Mouse (Mus musculus) myocyte (in vitro differentiated cells): ENCODE data around the gene Bzw2.

Experiments used
- CEBPB ChIP-seq: IDR thresholded peaks from 2 replicates; pipeline ENCODE4 v1.6.1; 2011; ENCODE audit warnings: mild to moderate bottlenecking, moderate library complexity; ENCODE audit not compliant: poor library complexity, insufficient read depth, severe bottlenecking
- E2F4 ChIP-seq: IDR thresholded peaks from one replicate; pipeline ENCODE4 v1.6.1; 2011; ENCODE audit warnings: mild to moderate bottlenecking, control low read depth, moderate library complexity; ENCODE audit not compliant: insufficient read depth
- MAX ChIP-seq: IDR thresholded peaks from one replicate; pipeline ENCODE4 v1.6.1; 2011; ENCODE audit warnings: low read depth, mild to moderate bottlenecking, control low read depth
- MYOD1 ChIP-seq, 3 experiments: IDR thresholded peaks; one replicate each; pipeline ENCODE4 v1.6.1; 2011; ENCODE audit warnings: control low read depth in 2 of 3, low read depth in 2 of 3, mild to moderate bottlenecking in 2 of 3, moderate library complexity in 1 of 3; ENCODE audit not compliant: insufficient read length in 2 of 3, control insufficient read depth in 1 of 3
- MYOG ChIP-seq, 3 experiments: IDR thresholded peaks; one replicate each; pipeline ENCODE4 v1.6.1; 2011; ENCODE audit warnings: control low read depth in 2 of 3, low read depth in 2 of 3, mild to moderate bottlenecking in 2 of 3; ENCODE audit not compliant: insufficient read length in 2 of 3, control insufficient read depth in 1 of 3, insufficient read depth in 1 of 3
- POLR2A ChIP-seq: IDR thresholded peaks from one replicate; pipeline ENCODE4 v1.6.1; 2011; ENCODE audit warnings: low read depth, mild to moderate bottlenecking, control low read depth, moderate library complexity; ENCODE audit not compliant: insufficient read length
- POLR2AphosphoS2 ChIP-seq: IDR thresholded peaks from one replicate; pipeline ENCODE4 v1.6.1; 2011; ENCODE audit warnings: low read depth, control low read depth; ENCODE audit not compliant: insufficient read length
- TCF12 ChIP-seq: IDR thresholded peaks from one replicate; pipeline ENCODE4 v1.6.1; 2011; ENCODE audit warnings: mild to moderate bottlenecking, control low read depth; ENCODE audit not compliant: poor library complexity, insufficient read depth, severe bottlenecking
- USF1 ChIP-seq: IDR thresholded peaks from one replicate; pipeline ENCODE4 v1.6.1; 2011; ENCODE audit warnings: low read depth, mild to moderate bottlenecking, control low read depth, moderate library complexity

DNA sequence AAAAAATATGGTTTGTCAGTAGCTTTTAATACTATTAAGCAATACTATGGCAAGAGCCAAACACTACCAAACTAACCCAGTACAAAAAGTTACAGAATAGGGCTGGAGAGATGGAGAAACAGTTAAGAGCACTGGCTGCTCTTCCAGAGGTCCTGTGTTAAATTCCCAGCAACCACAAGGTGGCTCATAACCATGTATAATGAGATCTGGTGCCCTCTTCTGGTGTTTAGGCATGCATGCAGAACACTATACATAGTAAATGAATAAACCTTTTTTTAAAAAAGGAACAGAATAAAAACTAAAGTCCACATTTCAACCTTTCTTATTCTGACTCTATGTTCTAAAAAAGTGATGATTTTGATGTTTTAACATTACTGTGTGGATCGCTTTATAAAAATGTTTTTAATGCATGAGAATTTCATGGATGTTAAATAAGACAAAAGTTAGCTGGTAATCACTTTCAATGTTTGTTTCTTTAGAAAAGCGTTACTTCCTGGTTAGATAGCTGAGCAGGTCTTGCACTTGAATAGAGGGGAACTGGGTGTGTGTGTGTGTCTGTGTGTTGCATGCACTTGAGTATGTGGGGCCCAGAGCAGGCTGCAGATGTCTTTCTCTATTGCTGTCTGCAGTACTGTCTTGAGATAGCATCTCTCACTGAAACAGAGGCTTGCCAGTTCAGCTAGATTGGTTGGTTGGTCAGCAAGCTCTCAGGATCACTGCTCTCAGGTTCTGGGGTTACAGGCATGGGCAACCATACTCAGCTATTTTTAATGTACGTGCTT lies 11.5 kb downstream of the Bzw2 start:
- TF ChIP-seq MAX (no peak), TCF12 (no peak), USF1 (no peak), POLR2A (no peak), POLR2AphosphoS2 (no peak), CEBPB (no peak), E2F4 (no peak), MYOD1 (IDR thresholded peaks at IDR 0.05; ENCODE audit: control insufficient read depth in 1 of 3, insufficient read length in 2 of 3, low read depth in 2 of 3) (no peak), MYOG (IDR thresholded peaks at IDR 0.05; ENCODE audit: control insufficient read depth in 1 of 3, insufficient read depth in 1 of 3, insufficient read length in 2 of 3, low read depth in 2 of 3) (no peak)
